Mouse (Mus musculus): ENCODE measurements around the gene Zfp827. TPM values are rescaled to one million over a fixed set of nuclear protein-coding genes. Genes with fewer than 3 reads are reported as not detected.

The Zfp827 gene
- 15.5 TPM for polyA plus RNA-seq (2014; fragmentation: Illumina TruSeq; extraction: RNeasy Lipid Tissue Mini Kit (QIAGEN cat#74804))

GRCm38 (mm10) chr8:79027977-79028487, at the start of gene Zfp827:
Zfp827 (plus strand) TSS chr8:79028437.

Other genes with a start within 250 kb of the Zfp827 start
- 171 TPM for gene Lsm6, start 207.3 kb upstream of the Zfp827 start, polyA plus RNA-seq (2014; fragmentation: Illumina TruSeq; extraction: RNeasy Lipid Tissue Mini Kit (QIAGEN cat#74804))
- gene 1700011L22Rik, start 220.1 kb downstream of the Zfp827 start, polyA plus RNA-seq (2014; fragmentation: Illumina TruSeq; extraction: RNeasy Lipid Tissue Mini Kit (QIAGEN cat#74804)): not detected

Data from ovary, adult 10 weeks (tissue).